Mouse (Mus musculus) MN1 (cell line): ENCODE data around the gene Gnat3.
"Not testable (repeated sequence)": the region's sequence is repeated elsewhere in the genome, so short reads cannot be mapped to it uniquely, and the experiment has no call there.

Source experiments
- DNase-seq: peaks from one replicate; pipeline ENCODE4 v3.0.0-alpha.2; 2016; ENCODE audit warnings: low spot score

Gene Gnat3

DNA sequence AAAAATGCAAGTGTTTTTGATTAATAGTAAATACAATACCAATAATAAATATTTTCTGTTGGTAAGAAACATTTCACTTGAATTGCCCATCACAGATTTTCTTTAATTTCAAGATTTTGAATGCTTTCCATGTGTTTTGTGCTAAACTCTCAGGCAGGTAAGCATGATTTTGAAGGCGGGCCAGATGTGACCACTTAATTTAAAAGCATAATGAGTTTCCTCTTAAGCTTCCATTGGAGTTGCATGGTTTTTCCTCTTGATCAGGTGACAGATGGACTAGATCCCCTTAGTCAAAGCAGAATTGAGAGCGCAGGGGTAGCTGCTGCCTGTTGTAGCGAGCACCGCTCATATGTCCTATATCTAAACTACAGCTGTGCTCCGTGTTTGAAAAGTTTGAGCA is at the start of gene Gnat3:
TSS of gene Gnat3 (plus strand) at position 301 of the 400 bp plus-strand sequence.
- DNase-seq: no peak

DNA sequence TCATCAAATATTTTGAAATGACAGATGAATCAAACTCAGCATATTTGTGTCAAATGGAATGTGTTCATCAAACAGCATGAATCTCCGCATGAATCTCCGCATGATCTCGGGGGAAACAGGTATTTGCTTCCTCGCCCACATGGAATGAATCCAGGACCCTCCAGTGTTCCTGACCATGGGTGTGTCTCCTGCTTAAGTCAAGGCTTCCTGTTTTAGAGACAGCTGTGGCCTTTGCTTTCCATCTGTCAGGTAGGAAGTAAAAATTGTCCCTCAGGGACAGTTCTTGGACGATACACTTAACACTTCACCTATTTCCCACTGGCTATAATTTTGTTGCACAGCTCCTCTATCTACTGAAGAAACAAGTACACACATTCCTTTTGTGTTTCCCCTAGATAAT is 43.4 kb upstream of the Gnat3 start:
- DNase-seq: no peak

DNA sequence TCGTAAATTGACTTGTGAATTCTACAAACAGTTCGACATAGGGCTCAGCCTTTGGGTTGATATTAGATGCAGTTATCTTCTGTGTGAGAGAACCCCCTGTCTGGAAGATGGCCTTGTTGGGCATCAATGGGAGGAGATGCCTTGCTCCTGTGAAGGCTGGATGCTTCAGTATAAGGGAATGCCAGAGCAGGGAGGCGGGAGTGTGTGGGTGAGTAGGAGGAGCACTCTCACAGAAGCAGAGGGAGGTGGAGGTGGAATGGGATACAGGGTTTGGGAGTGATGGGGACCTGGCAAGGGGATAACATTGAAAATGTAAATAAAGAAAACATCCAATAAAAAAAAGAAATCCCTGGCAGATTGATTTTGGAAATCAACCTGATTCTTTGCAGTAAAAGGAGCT is 38.7 kb upstream of the Gnat3 start:
- no peak for DNase-seq

DNA sequence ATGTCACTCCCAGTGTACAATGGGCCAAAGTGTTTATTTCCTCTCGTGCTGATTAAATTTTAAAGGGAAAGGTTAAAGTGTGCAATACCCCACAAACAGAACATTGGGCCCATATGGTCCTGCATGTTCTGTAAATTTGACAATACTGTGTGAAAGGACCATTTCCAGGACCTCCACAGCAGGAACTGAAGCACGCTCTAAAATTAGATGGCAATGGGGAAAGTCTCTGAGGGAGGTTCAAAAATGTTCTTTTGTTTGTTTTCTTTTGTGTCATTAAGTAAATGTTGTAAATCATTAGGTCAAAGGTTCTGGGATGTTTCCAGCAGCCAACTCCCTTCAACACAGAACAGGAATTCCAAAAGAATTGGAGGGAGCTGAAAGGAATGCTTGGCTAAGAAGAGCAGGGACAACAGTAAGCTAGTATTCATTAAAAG is 38.2 kb upstream of the Gnat3 start:
- no peak for DNase-seq

DNA sequence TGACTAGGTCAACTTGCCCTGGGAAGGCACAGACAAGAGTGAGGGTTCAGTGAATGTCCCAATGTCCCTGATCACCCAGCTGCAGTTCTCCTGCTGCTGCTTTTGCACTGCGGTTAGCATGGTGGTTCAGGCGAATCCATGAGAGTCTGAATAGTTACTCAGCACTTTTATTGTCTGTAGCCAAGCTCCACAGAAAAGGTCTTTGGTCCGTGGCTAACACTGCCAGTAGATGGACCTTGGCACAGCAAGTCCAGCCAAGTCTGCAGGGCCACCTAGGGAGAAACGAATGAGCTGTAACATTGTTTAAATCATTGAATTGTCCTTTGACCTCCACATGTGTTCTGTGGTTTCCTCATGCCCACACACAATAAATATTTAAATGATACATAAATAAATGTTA is 33.9 kb upstream of the Gnat3 start:
- no peak for DNase-seq

DNA sequence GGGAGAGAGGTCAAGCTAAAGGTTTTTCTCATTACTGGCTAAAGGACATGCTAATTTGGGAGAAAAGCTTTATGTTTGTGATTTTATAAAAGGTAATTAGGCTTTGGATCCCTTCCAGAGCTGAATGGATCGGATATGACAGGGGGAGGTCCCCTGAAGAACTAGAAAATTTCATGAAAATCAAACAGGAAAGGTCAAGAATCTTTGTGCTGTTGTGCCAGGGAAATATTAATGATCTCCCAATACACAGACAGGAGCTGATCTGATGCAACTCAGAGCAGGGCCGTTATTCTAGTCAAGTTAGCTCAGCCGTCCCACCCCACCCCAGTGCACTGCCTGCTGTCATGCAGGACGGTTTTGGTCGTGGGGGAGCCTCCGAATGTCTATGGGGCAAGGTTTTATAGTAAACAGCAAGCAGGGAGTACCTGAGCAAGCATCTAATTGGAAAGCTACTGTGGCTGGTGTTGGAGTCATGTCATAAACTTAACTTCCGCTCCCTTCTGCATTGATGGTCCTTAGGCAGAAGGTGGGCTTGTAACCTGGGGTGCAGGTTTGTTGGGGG is 33.3 kb upstream of the Gnat3 start:
- no peak for DNase-seq

DNA sequence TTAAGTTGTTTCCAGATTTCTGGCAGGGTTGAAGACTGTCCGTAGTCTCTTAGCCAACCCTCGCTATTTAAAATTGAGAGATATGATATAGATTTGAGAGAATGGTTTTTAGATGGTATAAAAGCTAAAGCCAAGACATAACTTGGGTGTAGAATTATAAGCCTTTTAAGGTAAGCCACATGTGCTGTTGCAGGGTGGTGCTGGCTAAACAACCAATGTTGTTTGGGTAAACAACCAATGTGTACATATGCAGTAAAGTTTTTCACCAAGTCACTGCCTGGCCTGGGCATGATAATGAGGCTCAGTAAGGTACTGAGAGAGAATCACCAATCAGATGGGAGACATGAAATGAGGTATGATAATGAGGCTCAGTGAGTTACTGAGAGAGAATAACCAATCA is 30.8 kb upstream of the Gnat3 start:
- not testable (repeated sequence) for DNase-seq

DNA sequence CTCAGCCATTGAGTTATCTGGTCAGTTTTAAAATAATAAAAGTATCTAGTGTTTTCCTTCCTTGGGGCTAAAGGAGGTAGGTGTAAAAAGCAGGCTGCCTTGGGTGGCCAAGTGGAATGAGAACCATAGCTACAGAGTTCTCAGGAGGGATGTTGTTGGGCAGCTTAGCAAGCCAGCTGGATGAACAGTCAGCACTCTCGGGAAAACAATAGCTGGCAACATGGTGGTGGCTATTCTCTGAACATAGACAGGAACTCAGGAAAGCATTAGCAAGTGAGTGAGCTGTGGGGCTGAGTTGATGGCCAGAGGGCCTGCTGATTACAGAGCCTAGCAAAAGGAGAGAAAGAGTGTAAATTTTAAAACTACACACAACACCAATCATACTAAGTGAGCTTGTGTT is 27.8 kb upstream of the Gnat3 start:
- DNase-seq: no peak

DNA sequence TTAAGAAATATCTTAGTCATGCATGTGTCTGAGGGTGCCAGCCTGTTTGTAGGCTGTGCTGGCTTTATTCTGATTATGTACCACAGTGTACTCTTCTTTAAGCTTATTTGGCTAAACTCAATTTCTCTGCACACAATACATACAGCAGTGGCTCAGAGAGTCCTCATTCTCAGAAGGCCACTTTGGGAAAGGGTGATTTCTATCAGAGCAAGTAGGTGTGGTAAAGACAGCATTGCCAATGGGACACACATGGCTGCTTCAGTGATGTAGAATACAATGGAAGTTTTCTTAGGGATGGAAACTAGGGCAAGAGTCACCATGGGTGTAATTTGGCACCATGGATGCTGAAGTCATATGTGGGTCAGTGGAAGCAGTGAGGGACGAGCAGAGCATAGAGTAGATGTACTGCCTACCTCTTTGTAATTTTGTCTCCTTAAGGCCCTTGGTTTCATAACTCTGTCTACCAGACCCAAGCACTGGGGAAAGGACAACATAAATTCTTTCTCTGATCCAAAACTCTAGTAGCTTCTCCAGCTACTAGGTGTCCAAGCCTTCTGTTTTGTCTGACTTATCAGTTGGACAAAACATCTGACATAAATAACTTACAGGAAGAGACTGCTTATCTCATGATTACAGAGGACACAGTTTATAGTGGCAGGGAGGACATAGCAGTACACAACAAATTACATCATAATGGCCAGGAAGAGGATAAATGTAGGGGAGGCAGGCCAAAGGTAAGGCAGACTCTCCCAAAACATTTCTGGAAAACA is 24.0 kb upstream of the Gnat3 start:
- DNase-seq: no peak

DNA sequence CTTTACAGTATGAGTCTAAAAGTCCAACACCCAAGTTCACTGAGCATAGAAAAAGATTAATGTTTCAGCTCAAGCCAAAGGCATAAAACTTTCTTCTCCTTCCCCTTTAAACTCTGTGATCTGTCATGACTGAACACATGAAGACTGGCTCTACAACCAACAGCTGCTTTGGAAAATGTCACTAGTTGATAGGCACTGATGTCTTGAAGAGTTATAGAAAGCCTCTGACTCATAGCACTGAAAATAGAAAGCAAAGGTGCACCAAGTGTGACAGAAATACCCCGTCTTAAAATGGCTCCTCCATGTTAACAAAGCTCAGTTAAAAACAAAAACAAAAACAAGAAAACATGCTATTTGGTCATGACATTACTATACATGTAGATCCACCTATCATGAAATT is 5.9 kb upstream of the Gnat3 start:
- DNase-seq: no peak

DNA sequence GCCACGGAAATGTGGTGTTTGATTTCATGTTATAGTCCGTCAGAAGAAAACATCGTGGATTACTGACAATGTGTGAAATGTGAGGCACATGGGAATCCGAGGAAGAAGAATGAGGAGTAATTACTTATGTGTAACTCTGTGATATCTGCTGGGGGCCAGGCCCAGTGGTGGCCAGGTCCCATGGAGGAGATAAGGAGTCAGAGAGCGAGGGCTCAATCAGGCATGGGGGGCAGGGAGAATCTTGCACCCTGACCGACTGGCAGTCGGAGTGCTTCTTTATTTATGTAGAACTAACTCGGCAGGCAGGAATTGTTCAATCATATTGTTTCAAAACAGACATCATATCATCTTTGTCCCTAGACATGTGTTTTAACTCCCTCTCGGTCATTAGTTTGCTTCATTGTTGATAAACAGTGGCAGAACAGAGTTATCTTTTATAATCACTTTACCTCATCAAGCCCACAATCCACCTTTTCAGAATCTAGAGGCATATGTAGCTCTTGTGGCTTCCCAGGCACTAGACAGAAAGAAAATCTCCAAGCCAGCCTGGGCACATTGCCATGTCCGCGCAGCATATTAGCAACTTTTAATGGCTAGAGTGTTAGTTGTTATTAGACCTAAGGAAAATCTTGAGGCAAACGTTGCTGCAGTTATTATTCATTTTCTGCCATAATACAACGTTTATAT is 7.5 kb downstream of the Gnat3 start:
- DNase-seq: no peak

DNA sequence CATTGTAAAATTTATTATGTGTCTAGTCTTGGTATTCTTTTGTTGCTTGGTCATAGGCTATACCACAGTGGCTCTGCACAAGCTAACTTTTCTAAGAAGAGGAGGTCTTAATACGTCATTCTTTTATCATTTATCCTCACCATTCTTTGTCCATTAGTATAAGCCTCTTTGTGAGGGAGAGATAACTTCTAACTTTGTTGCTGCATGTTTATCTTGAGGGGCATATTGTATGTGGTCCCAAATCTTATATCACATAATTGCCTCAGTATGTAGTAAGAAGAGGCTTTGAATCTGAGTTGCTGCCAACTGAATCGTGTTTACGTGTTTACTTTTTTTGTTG is 8.0 kb downstream of the Gnat3 start:
- no peak for DNase-seq

DNA sequence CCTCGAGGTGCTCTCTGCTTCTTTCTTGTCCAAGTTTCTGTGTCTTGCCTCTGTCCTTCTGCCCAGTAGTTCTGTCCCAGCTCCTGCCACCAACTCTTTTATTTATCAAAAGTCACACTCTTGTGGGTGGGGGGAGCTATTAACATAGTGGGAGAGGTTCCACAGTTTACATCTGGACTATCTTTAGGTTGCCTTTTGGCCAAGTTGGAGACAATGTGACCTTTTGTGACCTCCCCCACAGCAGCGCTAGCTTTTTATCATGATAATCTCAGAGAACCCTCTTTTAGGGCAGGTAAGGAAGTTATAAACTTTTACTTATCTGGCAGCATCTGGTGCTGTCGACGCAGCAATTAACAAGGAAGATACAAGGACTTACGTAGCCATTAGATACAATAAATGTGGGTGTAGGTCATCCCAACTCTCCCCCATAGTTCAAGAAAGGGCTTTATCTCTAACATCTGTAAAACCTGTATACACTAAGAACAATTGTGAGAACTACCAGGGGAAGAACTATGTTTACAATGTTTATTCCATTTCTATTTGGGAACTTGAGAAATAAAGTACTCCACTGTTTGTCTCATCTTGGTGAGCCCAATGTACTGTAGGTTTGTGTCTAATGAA is 18.3 kb downstream of the Gnat3 start:
- no peak for DNase-seq

DNA sequence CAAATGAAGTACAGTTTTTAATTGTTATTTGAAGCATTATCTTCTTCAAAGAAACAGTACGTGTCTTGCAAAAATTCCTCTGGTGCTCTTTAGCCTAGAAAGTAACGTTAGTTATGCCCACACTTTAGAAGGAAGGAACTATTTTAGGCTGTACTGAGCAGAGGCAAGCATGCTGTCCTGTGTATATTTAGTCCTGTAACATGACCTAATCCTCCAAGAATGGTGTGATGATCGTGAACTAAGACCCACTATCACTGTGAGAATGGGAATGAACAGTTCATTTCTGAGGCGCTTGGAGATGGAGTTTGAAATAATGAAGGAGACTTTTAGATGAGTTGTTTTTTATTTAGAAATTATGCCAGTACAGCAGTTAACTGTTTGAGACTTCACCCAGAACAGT is 20.4 kb downstream of the Gnat3 start:
- no peak for DNase-seq

DNA sequence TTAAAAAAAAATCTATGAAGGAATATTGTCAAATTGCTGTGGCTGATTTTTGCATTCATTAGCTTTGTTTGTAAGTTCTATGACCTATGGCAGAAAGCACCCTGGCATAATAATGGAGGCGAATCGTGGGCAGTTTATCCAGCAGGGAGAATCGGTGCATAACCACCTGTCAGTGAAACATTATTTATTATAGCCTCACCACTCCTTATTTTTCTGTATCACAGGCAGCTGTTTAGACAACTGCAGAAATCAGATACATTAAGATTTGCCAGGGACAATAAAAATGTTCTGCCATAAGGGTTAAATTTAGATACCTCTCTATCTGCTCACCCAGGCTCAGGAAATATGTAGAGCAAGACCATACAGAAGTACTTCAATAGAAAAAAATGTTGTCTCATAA is 22.2 kb downstream of the Gnat3 start:
- no peak for DNase-seq

DNA sequence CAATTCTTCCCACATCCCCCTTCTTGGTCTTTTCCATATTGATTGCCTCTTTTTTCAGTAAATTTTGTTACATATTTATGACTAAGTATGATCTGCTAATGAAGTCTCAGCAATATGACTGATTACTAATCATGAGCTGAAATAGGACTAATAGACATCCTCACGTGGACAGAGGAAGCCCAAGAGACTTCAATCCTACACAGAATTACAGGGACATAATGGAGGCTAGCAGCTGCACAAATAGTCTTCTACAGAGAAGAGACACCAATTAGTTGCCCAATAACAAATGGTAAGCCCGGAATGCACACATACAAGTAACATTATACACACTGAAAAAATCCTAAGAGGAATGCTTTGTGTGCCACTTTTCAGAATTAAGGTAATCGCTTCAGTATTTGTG is 24.3 kb downstream of the Gnat3 start:
- DNase-seq: no peak

DNA sequence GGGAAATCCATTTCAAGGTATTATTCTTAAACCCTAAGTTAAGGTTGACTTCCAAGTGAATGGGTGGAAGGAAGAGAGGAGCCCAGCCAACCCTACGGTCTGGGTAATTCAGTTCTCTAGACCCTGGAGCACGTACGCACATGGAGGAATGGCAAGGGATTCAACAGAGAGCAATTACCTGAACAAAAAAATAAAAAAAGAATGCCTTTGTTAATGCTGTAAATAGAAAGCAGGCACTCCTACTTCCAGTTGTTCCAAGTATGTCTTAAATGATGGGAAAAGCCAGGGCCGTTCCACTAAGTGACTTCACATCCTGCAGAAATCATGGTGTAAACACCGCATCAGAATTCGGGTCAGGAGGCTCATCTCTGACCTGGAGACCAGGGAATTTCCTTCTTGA is 28.3 kb downstream of the Gnat3 start:
- DNase-seq: no peak

DNA sequence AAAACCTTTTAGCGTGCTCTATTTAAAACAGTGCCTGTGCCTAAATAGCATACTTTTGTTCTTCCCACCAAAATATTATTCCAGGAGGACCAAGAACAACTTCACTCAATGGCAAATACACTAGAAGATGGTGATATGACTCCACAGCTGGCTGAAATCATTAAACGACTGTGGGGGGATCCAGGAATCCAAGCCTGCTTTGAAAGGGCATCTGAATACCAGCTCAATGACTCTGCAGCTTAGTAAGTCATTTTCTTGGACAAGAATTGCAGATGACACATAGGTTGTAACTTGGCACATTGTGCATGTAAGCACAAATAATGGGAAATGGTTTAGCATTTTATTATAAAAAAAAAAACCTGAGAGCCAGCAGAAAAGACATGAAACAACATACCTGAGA is 37.2 kb downstream of the Gnat3 start:
- DNase-seq: no peak

DNA sequence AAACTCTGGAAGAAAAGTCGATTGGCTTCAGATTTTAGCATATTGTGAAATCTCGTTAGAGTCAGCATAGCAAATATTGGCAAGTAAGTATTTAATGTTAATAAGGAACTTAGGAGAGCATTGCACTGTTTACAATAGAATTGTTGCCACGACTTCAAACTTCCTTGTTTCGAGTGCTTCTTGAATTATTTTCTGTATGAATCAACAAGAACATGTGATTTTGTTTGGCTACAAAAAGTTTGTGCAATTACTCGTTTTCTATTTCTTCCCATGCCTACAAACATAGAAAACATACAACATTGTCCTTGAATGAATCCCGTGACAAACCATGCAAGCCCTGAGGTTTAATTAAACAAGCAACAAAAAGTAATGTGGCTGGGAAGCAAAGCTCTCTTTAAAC is 37.8 kb downstream of the Gnat3 start:
- DNase-seq: no peak

DNA sequence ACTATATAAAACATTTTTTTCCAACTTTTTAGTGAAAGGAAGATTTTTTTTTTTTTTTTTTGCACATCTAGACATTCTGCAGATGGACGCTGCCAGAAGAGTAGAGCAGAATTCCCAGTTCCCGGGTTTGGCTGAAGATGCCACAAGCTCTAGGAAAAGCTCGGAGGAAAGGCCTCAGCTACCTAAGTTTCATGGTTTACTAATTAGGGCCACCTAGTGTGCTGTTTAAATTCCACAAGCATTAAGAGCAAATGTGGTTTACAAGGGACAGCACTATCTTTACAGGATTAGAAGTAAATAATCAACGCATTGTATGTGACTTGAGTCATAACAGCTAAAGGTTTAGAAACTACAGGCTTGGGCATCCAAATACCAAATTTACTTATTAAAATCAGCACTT is 39.3 kb downstream of the Gnat3 start:
- no peak for DNase-seq

DNA sequence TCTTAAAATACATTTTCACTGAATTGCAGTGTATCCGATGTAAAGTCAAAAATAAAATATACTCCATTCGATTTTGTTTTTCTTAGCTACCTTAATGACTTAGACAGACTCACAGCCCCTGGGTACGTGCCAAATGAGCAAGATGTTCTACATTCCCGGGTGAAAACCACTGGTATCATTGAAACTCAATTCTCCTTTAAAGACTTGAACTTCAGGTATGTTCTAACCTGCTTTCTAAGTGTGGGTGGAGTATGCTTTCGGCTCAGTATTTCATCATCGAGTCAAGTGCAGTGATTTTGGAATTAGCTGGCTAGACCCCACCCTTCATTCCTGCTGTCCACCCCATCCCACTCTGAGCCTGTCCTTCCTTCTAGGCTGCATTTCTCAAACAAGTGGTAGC is 41.3 kb downstream of the Gnat3 start:
- DNase-seq: no peak

DNA sequence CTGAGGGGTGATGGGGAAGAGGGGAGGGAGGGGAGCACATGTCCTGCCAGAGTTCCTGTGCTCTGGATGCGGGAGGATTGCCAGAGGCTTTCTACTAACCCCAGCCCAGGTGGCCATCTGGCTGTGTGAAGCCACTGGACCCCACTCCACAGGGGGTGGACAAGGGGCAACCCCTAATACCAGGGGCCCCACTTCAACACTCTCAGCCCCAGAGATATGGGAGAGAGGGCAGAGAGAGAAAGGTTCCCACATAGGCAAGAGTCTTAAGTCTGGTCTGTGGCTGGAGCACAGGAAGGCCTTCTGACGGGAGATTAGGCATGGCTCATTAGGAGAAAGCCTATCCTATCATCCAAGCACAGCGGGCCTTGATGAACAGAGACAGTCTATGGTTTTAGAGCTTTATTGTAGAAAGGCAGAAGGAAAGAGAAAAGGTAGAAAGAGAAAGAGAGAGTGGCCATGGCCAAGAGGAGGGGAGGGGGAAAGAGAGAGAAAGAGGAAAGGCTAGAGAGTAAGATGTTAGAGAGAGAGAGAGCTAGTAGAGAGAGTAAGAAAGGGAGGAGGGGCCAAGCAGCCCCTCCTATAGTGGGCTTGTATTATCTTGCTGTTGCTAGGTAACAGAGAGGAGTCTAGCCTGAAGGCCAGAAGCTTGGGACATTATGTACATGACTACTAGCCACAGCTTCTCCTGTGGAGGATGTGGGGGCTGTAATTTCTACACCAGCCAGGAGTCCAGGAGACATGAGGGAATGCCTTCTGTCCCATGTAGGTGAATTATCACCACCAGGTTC is 42.7 kb downstream of the Gnat3 start:
- no peak for DNase-seq
